Mouse (Mus musculus): Measurements from ENCODE around the gene Mff. TPM values are rescaled to one million over a fixed set of nuclear protein-coding genes. Genes with fewer than 3 reads are reported as not detected.

Gene Mff
- total RNA-seq (2023), result 10 to 100 TPM; 87.2 to 99.4 TPM

GRCm38 (mm10) chr1:82724339-82725025, at the start of gene Mff:
TSS of gene Mff (plus strand) at chr1:82724890.

DNA sequence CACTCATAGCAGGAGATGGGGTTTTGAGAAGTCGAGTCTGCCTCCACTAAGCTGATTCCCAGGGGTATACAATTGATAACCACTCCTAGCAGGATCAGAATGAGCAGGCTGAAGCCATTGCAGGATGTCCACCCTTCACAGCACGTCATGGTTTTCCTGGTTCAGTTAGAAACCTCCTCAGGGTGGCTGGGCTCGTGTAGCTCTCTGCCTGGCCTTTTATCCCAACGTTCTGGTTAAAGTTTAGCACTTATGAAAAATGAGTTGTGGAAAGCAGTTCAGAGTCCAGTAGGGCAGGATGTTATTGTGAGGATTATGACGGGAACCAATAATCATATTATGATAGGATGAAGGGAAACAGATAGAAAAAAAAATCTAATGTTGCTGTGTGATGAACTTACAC, 43.6 kb downstream of the Mff start, which contains the start of gene Tm4sf20:
Tm4sf20 (minus strand) TSS at position 193 of the 400 bp plus-strand sequence.

GRCm38 (mm10) chr1:82771022-82771586, 46.4 kb downstream of the Mff start, which contains the start of gene Gm47791:
TSS of gene Gm47791 (minus strand) at chr1:82771243.

Other genes with a start within 250 kb of the Mff start
- gene Col4a4, start 138.0 kb upstream of the Mff start, total RNA-seq (2023), result not detected
- not detected for gene Col4a3, start 138.0 kb upstream of the Mff start, total RNA-seq (2023)
- not detected for gene Tm4sf20, start 43.6 kb downstream of the Mff start, total RNA-seq (2023)
- gene Gm47791, start 46.4 kb downstream of the Mff start, total RNA-seq (2023), result not detected
- gene Agfg1, start 114.6 kb downstream of the Mff start, total RNA-seq (2023), result 10 to 100 TPM; 50.7 to 57.1 TPM
- gene A030005L19Rik, start 188.4 kb downstream of the Mff start, total RNA-seq (2023), result under 1 TPM in 1 of 2 experiments, not detected in 1; 0.63 TPM
- not detected for gene A030014E15Rik, start 200.0 kb downstream of the Mff start, total RNA-seq (2023)
- not detected for gene Gm6217, start 206.5 kb downstream of the Mff start, total RNA-seq (2023)
- not detected for gene A030003K21Rik, start 218.5 kb downstream of the Mff start, total RNA-seq (2023)
- gene Gm7544, start 231.1 kb downstream of the Mff start, total RNA-seq (2023), result not detected
- gene Gm47955, start 235.4 kb downstream of the Mff start, total RNA-seq (2023), result not detected